Mouse (Mus musculus) layer of hippocampus, adult 18-20 months (tissue): ENCODE measurements around the gene Dpm1. TPM values are rescaled to one million over a fixed set of nuclear protein-coding genes. Genes with fewer than 3 reads are reported as not detected.

Source experiments
- DNase-seq, 2 experiments: peaks; one replicate each; pipeline ENCODE4 v3.0.0; 2022; ENCODE audit warnings: low spot score in 2 of 2
- total RNA-seq, 2 experiments: library from RNA; stranded (reverse); gene quantifications; 2 replicates each; pipeline ENCODE4 v1.2.3; 2021

Gene Dpm1
- total RNA-seq, 2 experiments from 2014 or later, result 68.3 to 74.5 TPM

- DNase-seq, result peak; percentile 35 to 65
Observed at GRCm38 (mm10) chr2:168229116-168230025, 1.0 kb downstream of the Dpm1 start.

- DNase-seq, result no peak
Observed at GRCm38 (mm10) chr2:168223326-168223725, 7.1 kb downstream of the Dpm1 start.

GRCm38 (mm10) chr2:168213788-168214397 lies 16.5 kb downstream of the Dpm1 start:
- DNase-seq, result no peak

GRCm38 (mm10) chr2:168207883-168208282 lies 22.5 kb downstream of the Dpm1 start:
- no peak for DNase-seq

- DNase-seq, result peak; percentile 90 to 96
Observed at GRCm38 (mm10) chr2:168206725-168207644, 23.4 kb downstream of the Dpm1 start, which contains the start of gene Adnp. Gene Adnp (minus strand): TSS chr2:168207112.

- peak in 1 of 2 experiments; percentile 27 for DNase-seq
Observed at GRCm38 (mm10) chr2:168205681-168206631, 24.4 kb downstream of the Dpm1 start.

- peak; percentile 87 to 95 for DNase-seq
Observed at GRCm38 (mm10) chr2:168205265-168205664, 25.1 kb downstream of the Dpm1 start.

- DNase-seq, result no peak
Observed at GRCm38 (mm10) chr2:168204476-168204999, 25.9 kb downstream of the Dpm1 start.

GRCm38 (mm10) chr2:168200014-168200691 lies 30.2 kb downstream of the Dpm1 start:
- no peak for DNase-seq

- no peak for DNase-seq
Observed at GRCm38 (mm10) chr2:168199476-168199875, 30.9 kb downstream of the Dpm1 start.

GRCm38 (mm10) chr2:168198421-168198820 lies 32.0 kb downstream of the Dpm1 start:
- DNase-seq, result no peak

- no peak for DNase-seq
Observed at GRCm38 (mm10) chr2:168195721-168196120, 34.7 kb downstream of the Dpm1 start.

GRCm38 (mm10) chr2:168193685-168194084 lies 36.7 kb downstream of the Dpm1 start:
- DNase-seq, result no peak

- DNase-seq, result no peak
Observed at GRCm38 (mm10) chr2:168191856-168192255, 38.5 kb downstream of the Dpm1 start.

- DNase-seq, result no peak
Observed at GRCm38 (mm10) chr2:168175946-168176345, 54.4 kb downstream of the Dpm1 start.

- no peak for DNase-seq
Observed at GRCm38 (mm10) chr2:168170167-168170685, 60.2 kb downstream of the Dpm1 start.

GRCm38 (mm10) chr2:168169800-168170113 lies 60.6 kb downstream of the Dpm1 start:
- DNase-seq, result no peak

- no peak for DNase-seq
Observed at GRCm38 (mm10) chr2:168168892-168169799, 61.2 kb downstream of the Dpm1 start.
